Comparison of ENCODE assay signal across 10 mouse cellular contexts in genomic region chr16:97325975-97326374, GRCm38 (mm10). TPM values are rescaled to one million over a fixed set of nuclear protein-coding genes. Genes with fewer than 3 reads are reported as not detected.
DNase-seq lines count a peak whose midpoint lies in the region; ATAC-seq lines count a peak whose summit lies in the region.
"Had no signal": no experiment of that assay in that cellular context is flagged by ENCODE, and none has a peak within 500 bp of the region (broad histone marks: within the 10 kb centered on the region; RNA-seq: fewer than 3 reads in every experiment).

No protein-coding gene starts in this region.

- no peak for ATAC-seq in neural tube, embryonic 15.5 days (ENCODE audit: low FRiP score)

- no peak overlapping the region for H3K4me2 ChIP-seq in neural tube, embryonic 15.5 days
- H3K4me2 ChIP-seq: heart, embryonic 13.5 days had no signal

- H3K36me3 ChIP-seq in neural tube, embryonic 15.5 days = no peaks in the 10 kb centered on the region
- H3K36me3 ChIP-seq: heart, embryonic 13.5 days had no signal

- WGBS in neural tube, embryonic 15.5 days = 28% methylated on average over 8 of the region's 8 CpGs

- no peaks in the 10 kb centered on the region for H3K9me3 ChIP-seq in neural tube, embryonic 15.5 days (replicated peaks)
- H3K9me3 ChIP-seq: heart, embryonic 13.5 days had no signal

- peak; percentile 33 for DNase-seq in adrenal gland, postnatal 14 days
- DNase-seq in adrenal gland, adult 8-10 months = no peak
- DNase-seq in neural tube, embryonic 10.5 days (ENCODE audit: extremely low spot score, low spot score) = peak; percentile 20
- DNase-seq in frontal cortex, postnatal 25 days (ENCODE audit: low spot score in 2 of 2) = peak; percentile 27
- peak; percentile 20 to 76 for DNase-seq in left cerebral cortex, adult 9 months (ENCODE audit: low spot score in 2 of 2)
- DNase-seq in naive thymus-derived CD4-positive, alpha-beta T cell, adult 2 months (ENCODE audit: low read depth) = peak; percentile 32
- DNase-seq in spleen, adult 18-20 months = no peak

- H3K9ac ChIP-seq in neural tube, embryonic 15.5 days (replicated peaks) = no peak overlapping the region
- H3K9ac ChIP-seq: heart, embryonic 13.5 days had no signal

- H3K27me3 ChIP-seq in neural tube, embryonic 15.5 days (replicated peaks) = no peaks in the 10 kb centered on the region

- no peak overlapping the region for H3K27ac ChIP-seq in neural tube, embryonic 15.5 days (replicated peaks)
- H3K27ac ChIP-seq: heart, embryonic 13.5 days had no signal

- no peak overlapping the region for H3K4me3 ChIP-seq in neural tube, embryonic 15.5 days (replicated peaks)
- H3K4me3 ChIP-seq: heart, embryonic 13.5 days had no signal

- H3K4me1 ChIP-seq in neural tube, embryonic 15.5 days = no peaks in the 10 kb centered on the region
- H3K4me1 ChIP-seq: heart, embryonic 13.5 days had no signal

RNA-seq across cellular contexts. Expression of gene Bace2, which starts 30.6 kb away (rescaled TPM):
- 11.4 and 14.3 TPM in 2 replicates for total RNA-seq in adrenal gland, postnatal 14 days (2021)
- 10 to 100 TPM; 19.9 to 49.8 (median 23.4) TPM for total RNA-seq in adrenal gland, adult 8-10 months (2022)
- polyA plus RNA-seq in neural tube, embryonic 15.5 days (2015; fragmentation: Nextera tagmentation; extraction: Ambion mirVana) = 7.6 and 8.5 TPM in 2 replicates
- total RNA-seq: neutrophil, adult 5-6 weeks had no signal

Comparison
In these comparisons a context has a peak if more than half of its experiments do, and no peak if none do; other contexts are left out.
1. DNase-seq: peak in adrenal gland, postnatal 14 days (single experiment), neural tube, embryonic 10.5 days (single experiment), frontal cortex, postnatal 25 days (2 of 2), left cerebral cortex, adult 9 months (2 of 2) and naive thymus-derived CD4-positive, alpha-beta T cell, adult 2 months (single experiment); none in adrenal gland, adult 8-10 months (single experiment) and spleen, adult 18-20 months (0 of 2).